Mouse (Mus musculus) frontal cortex, postnatal 10 days (tissue): ENCODE measurements around the gene 3425401B19Rik.

Experiments used
- DNase-seq, 2 experiments: peaks; one replicate each; pipeline ENCODE4 v3.0.0; 2022; ENCODE audit warnings: low spot score in 2 of 2, mixed read lengths in 1 of 2

The 3425401B19Rik gene

GRCm38 (mm10) chr14:32685124-32685826 is at the start of gene 3425401B19Rik:
TSS of gene 3425401B19Rik (minus strand) at chr14:32685293.
- no peak for DNase-seq

DNA sequence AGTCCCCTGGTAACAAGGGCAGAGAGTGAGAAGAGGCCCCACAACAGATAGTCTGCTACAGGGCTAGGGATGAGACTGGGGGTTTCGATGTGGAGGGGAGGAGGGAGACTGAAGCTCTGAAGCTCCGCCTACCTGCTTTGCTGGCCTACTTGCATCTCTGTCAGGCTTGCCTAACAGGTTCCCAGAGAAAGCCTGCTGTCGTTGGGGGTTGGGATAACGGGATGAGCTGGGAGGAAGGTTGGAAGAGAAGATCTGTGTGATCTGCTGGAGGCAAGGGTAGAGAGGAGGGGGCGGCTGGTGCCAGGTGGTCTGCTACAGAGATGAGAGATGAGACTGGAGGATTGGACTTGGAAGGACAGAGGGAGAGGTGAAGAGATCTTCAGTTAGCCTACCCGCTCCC is 47.9 kb upstream of the 3425401B19Rik start:
- no peak for DNase-seq

DNA sequence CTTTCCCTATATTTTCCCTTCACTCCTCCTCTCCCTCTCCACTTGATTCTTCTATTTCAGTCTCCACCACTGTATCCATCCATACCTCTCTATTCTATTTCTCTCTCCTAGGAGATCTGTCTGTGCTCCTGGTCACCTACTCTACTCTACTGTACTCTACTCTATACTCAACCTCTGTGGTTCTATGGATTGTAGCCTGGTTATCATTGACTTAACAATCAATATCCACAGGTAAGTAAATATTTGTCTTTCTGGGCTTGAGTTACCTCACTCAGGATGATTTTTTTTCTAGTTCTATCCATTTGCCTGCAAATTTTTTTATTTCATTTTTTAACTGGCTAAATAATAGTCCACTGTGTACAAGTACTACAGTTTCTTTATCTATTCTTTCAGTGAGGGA is 41.8 kb upstream of the 3425401B19Rik start:
- DNase-seq: no peak

GRCm38 (mm10) chr14:32721461-32721860 is 36.4 kb upstream of the 3425401B19Rik start:
- DNase-seq: no peak

DNA sequence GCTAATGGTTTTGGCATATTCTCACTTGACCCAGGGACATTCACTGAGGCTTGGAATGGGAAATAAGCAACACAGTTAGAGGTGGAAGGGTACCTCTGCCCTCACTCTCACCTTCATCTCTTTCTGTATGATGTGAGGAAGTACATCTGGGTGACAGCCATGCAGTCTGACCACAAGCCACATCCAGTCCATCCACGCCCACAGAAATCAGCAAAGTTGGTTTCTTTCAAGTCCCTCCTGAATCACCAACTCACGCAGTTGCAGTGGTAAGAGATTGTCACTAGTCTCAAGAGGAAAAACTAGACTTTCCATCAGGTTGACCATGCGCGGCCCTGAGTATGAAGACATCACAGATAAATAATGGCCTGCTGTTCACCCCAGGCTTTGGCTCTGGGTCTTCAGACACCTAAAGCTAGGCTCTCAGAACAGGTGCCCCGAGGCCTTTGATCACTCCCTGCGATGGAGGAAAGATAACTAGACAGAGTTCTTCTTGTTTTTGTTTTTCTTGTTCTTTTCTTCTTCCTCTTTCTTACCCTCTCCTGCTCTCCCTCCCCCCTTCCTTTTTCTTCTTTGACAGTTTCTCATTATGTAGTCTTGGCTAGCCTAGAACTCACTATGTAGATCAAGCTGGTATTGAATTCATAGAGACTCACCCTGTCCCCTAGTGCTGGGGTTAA is 31.8 kb upstream of the 3425401B19Rik start:
- no peak for DNase-seq

DNA sequence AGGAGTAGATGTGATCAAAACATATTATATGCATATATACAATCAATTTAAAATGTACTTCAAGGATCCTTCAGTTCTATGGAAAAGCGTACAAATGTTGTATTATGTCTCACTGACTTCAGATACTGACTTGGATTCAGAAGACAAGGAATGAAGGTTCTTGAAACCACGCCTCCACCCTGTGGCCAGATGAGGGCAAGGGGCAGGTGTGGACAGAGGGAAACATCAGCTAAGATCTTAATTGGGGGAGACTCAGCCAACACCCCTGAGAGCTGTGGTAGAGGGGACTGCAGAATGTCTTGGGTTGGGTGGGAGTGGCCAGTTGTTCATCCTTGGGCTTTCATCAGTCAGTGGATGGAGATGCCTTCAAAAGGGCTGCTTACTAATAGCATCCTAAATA is 30.4 kb upstream of the 3425401B19Rik start:
- no peak for DNase-seq

GRCm38 (mm10) chr14:32715076-32715475 is 30.0 kb upstream of the 3425401B19Rik start:
- no peak for DNase-seq

DNA sequence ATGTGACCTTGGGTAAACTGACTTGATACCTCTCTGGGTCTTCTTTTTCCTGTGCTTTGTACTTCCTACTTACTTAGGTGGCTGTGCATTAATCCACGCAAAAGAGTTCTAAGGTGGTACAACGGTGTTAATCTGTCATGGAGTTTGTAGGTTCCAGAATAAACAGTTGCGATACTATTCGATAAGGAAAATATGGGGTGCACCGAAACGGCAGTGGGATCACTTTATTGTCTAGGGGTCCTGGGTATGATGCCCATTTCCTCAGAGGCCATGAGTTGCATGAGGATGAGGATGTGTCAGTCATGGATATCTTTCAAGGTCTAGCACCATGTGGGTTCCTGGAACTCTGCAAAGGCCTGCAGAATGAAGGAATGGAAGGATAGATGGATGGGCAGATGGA is 24.8 kb upstream of the 3425401B19Rik start:
- DNase-seq: no peak

DNA sequence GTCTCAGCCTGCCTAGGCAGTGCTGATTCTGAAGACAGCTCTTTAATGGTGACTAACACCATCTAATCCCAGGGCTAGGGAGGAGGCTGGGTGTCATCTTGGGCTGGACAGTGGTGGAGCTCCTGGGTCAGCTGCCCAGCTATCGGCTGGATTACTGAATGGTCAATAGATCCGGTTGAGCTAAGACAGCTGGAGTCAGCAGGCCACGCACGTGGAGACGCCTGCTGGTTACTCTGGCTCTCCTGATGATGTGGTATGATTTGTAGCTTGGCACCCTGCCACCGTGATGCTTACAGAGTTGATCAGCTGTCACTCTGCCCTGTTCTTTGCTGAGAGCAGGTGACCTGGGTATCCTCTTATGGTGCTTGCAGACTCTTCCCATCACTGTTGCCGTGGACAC is 23.7 kb upstream of the 3425401B19Rik start:
- no peak for DNase-seq

GRCm38 (mm10) chr14:32707938-32708337 is 22.8 kb upstream of the 3425401B19Rik start:
- no peak for DNase-seq

DNA sequence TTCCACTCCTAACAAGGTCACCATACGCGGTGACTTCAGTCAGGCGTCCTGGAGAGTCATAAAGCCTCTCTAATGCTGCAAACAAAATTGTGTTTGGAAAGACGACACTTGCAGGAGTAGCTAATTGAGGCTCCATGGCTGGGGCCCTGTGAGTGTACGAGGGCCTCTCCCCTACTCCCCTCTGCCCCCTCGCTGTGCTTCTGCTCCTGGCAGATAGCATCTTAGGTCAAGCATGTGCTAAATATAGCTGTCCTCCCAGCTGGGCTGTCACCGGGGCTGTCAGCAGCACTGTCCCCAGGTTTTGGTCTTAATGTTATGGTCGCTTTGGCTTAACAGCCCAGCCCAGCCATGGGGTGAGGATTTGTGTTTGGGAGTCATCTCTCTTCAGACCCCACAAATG is 15.9 kb upstream of the 3425401B19Rik start:
- DNase-seq: no peak

DNA sequence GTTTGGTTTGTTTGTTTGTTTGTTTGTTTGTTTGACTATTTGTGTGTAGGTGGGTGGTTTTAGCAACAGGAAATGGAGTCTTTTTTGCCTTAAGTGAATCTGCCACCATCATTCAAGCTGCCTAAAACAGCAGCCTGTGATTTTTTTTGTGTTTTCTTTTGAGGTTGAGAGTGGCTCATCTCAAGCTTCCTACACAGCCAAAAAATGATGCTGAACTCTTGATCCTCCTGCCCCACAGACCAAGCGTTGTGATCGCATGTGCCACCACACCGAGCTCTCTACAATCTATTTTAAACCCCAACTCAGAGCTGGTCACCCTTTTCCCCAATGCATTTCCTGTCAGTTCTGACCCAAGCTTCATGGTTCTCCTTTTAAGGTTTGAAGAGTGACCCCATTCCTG is 13.5 kb upstream of the 3425401B19Rik start:
- DNase-seq: no peak

DNA sequence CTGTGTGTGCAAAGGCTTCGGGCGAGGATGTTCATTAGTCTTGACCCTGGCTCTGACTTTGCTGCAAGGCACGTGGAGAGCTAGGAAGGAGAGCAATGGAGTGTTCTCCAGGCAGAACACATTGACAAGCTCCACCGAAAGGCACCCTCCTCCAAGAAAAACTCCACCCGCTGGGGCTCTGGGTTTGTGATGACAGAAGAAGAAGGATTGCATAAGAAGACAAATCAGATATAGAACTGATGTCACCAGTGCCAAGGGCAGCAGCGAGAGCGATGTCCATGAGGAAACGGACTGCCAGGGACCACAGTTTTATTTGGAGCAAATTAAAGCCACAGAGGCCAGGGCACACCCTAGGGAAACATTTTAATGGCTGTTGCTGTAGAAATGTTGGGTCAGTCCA is 12.7 kb upstream of the 3425401B19Rik start:
- DNase-seq: no peak

DNA sequence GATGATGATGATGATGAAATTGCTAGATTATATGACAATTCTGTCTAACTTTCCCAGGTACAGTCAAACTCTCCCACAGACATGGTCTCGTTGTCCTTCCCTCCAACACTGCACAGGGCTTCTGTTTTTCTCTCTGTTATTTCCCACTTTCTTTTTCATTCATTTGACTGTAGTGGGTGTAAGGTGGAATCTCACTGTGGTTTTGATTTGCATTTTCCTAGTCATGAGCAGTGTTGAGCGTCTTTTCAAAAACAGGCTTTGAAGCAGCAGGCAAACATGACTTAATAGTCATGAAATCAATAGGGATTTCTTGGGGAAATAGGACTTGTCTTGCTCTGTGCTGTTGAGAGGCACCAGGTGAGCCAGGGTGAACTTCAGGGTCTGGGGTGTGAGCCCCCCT is 11.3 kb upstream of the 3425401B19Rik start:
- DNase-seq: no peak

- no peak for DNase-seq
These were observed 10.8 kb upstream of the 3425401B19Rik start for GRCm38 (mm10) chr14:32695906-32696305.

GRCm38 (mm10) chr14:32684735-32685105 is 373 bp downstream of the 3425401B19Rik start:
- DNase-seq: no peak

- DNase-seq: no peak
These were observed 935 bp downstream of the 3425401B19Rik start for GRCm38 (mm10) chr14:32683982-32684734.

DNA sequence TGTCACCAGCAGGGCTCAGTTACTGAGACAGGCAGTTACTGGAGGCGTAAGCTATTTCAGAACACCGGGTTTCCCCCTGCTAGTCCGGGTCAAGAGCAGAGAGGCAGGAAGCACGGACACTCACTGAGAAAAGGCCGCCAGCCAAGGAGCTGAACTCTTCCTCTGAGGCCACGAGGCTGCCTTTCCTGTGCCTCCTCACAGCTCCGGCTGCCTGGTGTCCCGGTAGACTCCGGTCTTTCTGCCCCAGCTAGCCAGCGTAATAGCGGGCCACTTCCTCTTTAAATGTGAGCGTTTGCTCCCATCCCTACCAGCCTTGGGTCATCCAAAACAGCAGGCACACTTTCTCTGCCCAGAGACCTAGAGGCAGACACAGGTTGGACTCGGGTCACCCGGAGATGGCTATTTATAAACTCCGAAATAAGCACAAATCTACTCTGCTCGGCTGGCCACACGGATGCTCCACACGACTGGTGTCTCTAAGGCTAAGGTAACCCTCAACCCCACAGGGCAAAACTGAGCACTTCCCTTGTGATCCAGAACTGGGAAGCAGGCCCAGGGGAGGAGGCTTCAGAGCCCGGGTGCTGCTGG is 1.7 kb downstream of the 3425401B19Rik start:
- DNase-seq: peak in 1 of 2 experiments; percentile 11

DNA sequence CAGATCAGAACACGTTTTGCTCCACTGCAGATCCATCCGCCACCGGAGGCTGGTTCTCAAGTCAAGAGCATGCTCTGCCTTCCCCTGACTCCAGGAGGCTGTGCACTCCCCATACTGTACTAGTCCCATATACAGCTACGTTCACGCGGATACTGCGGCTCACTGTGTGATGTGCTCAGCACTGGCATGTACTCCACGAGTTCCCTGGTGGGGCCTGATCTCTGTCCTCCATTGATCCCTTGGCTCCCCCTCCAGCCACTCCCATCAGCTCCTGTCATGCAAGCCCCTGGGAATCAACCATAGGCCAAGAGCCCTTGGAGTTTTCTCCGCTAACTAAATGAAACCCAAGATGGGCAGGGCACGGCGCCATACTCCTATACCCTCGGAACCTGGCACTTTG is 2.6 kb downstream of the 3425401B19Rik start:
- DNase-seq: no peak

GRCm38 (mm10) chr14:32681603-32682002 is 3.5 kb downstream of the 3425401B19Rik start:
- DNase-seq: no peak

GRCm38 (mm10) chr14:32678565-32678964 is 6.5 kb downstream of the 3425401B19Rik start:
- no peak for DNase-seq

- DNase-seq: no peak
These were observed 11.9 kb downstream of the 3425401B19Rik start for GRCm38 (mm10) chr14:32673178-32673577.
